Mouse (Mus musculus) WW6 (cell line): ENCODE results near the gene Wbp2.
A peak's percentile ranks its signal among the peaks of the same experiment; 100 is the strongest.
"Not testable (repeated sequence)": the region's sequence is repeated elsewhere in the genome, so short reads cannot be mapped to it uniquely, and the experiment has no call there.

Source experiments
- DNase-seq: peaks from one replicate; pipeline ENCODE4 v3.0.0-alpha.2; 2013; ENCODE audit warnings: low read depth, low spot score

Wbp2 gene

DNA sequence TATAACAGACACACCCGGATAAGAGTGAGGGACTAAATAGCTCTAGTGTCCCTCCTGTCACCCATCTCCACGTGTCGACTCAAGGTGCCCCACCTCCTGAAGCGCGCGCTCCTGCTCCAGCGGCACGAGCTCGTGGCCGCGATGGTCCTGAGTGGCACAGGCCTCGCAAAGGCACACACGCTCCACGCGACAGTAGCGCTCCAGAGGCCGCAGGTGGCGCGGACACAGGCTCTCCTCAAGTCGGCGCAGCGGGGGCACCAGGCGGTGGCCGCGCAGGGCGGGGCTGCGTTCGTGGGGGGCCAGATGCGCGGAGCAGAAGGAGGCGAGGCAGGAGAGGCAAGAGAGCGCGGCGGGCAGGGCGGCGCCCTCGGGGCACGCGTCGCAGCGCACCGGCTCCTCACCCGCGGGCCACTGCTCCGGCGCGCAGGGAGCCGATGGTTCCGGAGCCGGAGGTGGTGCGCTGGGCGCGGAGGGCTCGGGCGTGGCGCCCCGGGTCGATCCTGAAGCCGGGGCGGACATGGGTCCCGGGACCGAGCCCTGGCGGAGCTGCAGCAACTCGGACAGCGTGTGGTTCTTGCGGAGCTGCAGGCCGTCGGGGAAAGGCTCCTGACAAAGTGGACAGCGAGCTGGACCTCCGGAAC lies 22.8 kb upstream of the Wbp2 start:
- no peak for DNase-seq

DNA sequence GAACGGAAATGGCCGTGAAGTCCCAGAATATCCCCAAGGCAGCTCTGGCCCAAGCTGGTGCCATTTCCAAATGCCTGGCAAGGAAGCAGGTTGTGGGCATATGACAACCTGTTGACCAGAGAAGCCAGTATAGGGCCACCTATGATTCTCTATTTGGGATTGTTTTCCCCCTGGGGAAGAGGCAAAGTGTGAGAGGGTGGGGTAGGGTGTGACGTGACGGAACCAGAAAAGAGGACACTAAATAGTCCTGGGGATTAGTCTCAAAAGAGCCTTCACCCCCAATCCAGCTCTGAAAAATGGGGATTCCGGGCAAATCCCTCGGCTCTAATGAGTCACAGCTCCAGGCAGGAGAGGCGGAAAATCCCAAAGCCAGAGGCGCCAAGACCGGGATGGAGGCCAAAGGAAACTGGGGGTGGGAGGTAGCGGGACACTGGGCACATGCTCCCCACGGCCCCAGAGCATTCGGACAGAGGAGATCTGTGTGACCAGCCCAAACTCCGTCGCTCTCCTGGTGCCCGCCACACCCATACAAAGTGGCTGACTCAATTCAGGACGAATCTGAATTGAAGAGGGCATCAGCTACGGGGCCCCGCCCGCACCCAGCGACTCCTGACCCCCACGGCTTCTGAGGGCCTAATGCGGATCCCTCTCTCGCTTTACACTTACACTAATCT lies 21.8 kb upstream of the Wbp2 start:
- no peak for DNase-seq

GRCm38 (mm10) chr11:116107777-116108285 lies 21.0 kb upstream of the Wbp2 start:
- DNase-seq = no peak

- DNase-seq = no peak
Measured at GRCm38 (mm10) chr11:116106963-116107776, 20.4 kb upstream of the Wbp2 start.

GRCm38 (mm10) chr11:116106154-116106962 lies 19.6 kb upstream of the Wbp2 start:
- DNase-seq = no peak

DNA sequence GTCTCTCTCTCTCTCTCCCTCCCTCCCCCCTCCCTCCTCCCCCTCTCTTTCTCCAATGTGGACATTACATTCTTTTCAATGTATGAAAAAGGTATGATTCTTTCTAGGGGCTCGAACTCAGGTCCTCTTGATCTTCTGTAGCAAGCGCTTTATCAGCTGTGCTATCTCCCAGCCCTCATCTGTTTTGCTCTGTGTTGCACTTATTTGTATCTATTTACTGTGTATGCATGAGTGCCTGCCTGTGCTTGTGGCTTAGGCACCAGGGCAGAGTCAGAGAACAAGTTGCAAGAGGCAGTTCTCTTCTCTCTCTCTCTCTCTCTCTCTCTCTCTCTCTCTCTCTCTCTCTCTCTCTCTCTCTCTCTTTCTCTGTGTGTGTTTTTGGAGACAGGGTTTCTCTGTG lies 18.3 kb upstream of the Wbp2 start:
- no peak for DNase-seq

- DNase-seq = no peak
Measured at GRCm38 (mm10) chr11:116104006-116104646, 17.3 kb upstream of the Wbp2 start.

DNA sequence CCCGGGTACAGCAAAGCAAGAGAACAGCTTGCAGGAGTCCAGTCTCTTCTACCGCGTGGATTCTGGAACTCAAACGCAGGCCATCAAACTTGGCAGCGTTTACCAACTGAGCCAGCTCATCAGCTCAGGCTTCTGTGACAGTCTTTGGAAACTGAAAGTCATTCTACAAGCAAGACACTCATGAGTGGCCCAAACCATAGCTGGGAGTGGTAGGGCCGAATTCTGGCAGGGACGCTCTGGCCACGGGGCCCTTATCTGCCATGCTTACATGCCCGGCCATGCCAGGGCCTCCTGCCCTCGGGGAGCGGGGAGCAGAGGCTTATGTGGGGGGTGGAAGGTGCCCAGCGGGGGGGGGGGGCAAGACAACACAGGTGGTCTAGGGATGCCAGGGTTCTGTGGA lies 16.8 kb upstream of the Wbp2 start:
- no peak for DNase-seq

DNA sequence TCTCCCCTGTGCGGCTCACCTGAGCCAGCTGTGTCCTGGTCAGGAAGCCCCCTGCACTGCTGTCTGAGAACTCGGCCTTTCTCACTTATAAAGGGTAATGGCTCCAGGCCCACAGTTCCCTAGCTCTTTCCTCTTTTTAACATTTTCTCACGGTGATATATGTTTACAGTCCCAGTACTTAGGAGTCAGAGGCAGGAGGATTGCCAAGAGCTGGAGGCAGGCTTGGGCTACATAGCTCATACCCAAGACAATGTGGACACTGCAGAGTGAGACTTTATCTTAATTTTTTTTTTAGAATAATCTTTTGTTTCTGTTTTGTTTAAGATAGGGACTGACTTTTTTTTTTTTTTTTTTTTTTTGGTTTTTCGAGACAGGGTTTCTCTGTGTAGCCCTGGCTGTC lies 15.7 kb upstream of the Wbp2 start:
- DNase-seq = no peak

GRCm38 (mm10) chr11:116101931-116102381 lies 15.2 kb upstream of the Wbp2 start:
- no peak for DNase-seq

DNA sequence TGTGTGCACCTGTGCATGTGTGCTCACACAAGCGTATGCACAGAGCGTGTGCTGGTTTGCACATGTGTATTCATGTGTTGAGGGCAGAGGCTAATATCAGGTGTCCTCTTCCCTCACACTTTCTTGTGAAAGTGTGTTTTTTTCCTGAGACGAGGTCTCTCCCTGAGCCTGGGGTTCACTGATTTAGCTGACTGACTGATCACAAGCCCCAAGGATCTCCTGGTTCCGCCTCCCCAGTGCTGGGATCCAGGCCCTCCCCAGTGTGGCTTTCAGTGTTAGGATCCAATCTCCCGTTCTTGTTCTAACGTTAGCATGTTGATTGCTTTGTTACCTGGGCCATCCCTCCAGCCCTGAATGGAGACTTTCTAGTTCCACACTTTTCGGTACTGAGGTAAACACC lies 14.0 kb upstream of the Wbp2 start:
- no peak for DNase-seq

- DNase-seq = no peak
Measured at GRCm38 (mm10) chr11:116100385-116100784, 13.6 kb upstream of the Wbp2 start.

GRCm38 (mm10) chr11:116099462-116099861 lies 12.7 kb upstream of the Wbp2 start:
- DNase-seq = no peak

DNA sequence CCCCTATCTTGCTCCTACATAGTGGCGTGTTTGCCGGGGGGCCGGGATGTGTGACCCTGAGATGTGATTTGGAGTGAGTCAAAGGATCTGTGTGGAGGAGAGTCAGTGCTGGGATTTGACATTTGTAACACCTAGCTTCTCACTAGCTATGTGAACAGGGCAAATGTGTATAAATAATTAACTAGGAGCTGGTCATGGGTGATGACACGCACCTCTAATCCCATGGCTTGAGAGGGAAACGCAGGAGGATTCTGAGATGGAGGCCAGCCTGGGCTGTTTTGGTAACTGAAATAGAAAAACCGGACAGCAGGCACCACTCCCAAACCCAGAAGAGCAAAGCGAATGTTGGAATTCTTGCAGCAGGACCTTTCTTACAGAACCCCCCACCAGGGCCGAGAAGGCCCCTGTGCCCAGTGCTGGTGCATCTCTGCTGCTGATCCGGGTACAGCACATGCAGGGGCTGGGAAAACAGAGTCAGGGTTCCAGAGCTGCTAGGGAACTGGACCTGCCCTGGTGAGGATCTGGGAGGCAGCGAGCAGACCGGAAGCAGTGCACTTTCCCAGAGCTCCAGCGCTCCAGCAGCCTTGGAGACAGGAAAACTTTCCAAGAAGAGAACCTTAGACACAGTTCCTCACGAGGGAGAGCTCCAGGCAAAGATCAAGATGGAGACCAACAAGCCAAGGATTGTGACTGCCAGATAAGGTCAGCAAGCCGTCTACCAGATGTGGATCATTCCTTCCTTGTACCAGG lies 12.1 kb upstream of the Wbp2 start:
- no peak for DNase-seq

DNA sequence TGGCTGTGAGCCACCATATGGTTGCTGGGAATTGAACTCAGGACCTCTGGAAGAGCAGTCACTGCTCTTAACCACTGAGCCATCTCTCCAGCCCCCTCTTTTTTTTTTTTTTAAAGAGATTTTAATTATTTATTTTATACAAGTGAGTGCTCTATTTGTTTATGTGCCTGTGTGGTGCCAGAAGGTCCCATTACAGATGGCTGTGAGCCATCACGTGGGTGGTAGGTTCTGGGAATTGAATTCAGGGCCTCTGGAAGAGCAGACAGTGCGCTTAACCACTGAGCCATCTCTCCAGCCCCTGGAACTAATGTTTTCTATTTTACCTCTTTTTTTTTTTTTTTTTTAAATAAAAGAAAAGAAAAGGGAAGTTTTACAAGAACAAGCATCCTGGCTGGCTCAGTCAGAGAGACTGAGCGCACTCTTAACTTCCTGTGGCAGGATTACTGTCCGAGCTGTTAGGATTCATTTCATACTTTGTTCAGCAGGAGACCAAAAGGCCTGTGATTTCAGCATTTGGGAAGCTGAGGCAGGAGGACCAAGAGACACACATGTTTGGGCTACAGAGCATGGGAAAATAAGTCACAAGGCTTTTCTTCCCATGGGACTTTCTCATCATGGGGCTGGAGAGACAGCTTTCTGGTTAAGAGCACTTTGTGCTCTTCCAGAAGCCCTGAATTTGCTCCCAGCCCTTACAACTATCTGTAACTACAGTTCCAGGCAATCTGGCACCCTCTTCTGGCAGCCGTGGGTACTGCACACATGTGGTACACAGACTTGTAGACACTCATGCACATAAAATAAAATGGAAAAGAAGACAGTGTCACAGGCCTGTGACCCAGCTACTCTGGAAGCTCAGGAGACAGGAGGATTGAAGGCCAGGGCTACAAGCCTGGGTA lies 9.7 kb upstream of the Wbp2 start:
- peak; percentile 88 for DNase-seq

GRCm38 (mm10) chr11:116095573-116095972 lies 8.8 kb upstream of the Wbp2 start:
- DNase-seq = no peak

DNA sequence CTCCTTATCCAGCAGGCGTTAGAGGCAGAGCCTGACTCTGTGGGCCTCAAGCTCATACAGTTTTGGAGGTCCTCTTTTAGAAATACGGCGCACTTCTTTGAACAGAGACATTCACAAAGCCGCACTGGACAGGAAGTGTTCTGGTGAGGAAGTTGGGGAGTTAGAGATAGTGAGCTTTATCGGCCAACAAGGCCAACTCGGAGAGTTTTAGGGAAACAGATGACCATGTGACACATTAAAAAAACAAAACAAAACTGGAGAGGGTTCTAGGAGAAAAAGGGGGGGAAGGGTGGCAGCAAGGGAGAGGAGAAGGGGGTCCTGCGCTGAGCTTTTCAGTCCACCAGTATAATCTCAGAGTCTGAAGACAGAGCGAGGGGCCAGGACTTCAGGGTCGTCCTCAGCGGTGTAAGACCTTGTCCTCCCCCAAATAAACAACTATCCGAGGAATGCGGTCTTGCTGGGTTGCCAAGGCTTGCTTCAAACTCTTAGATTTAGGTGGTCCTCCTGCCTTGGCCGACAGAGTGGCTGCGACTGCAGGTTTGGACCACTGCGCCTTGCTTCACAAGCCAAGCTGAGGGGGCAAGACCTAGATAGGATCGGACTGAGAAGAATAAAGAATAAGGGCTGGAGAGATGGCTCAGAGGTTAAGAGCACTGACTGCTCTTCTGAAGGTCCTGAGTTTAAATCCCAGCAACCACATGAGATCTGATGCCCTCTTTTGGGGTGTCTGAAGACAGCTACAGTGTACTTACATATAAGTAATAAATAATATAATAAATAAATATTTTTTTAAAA lies 7.2 kb upstream of the Wbp2 start:
- no peak for DNase-seq

DNA sequence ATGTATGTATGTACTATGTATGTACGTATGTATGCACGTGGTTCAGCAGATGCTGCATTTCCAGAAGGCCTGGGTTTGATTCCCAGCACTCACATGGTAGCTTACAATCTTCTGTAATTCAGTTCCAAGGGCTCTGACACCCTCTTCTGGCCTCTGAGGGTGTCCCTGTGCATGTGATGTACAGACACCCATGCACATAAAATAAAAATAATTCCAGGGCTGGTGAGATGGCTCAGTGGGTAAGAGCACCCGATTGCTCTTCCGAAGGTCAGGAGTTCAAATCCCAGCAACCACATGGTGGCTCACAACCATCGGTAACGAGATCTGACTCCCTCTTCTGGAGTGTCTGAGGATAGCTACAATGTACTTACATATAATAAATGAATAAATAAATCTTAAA lies 6.2 kb upstream of the Wbp2 start:
- not testable (repeated sequence) for DNase-seq

DNA sequence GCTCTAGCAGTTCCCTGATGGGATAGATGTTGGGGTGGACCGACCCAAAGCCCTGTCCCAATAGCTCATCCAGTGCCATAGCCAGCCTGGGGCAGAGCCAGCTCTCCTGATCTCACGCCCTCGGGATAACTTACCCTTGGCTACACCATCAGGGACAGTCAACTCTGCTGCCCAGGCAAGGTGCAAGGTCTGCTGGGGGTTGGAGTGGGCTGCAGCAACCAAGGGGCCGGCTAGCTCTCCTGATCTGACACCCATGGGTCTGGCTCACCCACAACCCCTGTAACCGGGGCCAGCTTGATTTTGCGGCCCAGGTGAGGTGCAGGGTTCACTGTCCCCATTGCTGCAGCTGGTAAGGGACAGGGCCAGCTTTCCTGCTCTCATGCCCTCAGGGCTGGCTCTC lies 4.8 kb upstream of the Wbp2 start:
- no peak for DNase-seq
